ENCODE assay signal across 8 mouse cellular contexts in genomic region chr13:96431595-96432156, GRCm38 (mm10). TPM values are rescaled to one million over a fixed set of nuclear protein-coding genes. Genes with fewer than 3 reads are reported as not detected.
DNase-seq lines count a peak whose midpoint lies in the region; ATAC-seq and TF ChIP-seq lines count a peak whose summit lies in the region.

No protein-coding gene starts in this region.

- peak; percentile 75; the same call in 1 of the 2 replicates for ATAC-seq in embryonic facial prominence, embryonic 15.5 days (ENCODE audit: insufficient number of reproducible peaks, low FRiP score, low TSS enrichment, low read depth)
- ATAC-seq in limb, embryonic 13.5 days (ENCODE audit: low FRiP score, low read depth), result peak; percentile 67; the same call in 1 of the 2 replicates
- ATAC-seq in midbrain, postnatal 0 days (ENCODE audit: low FRiP score), result peak; percentile 75

- no peaks in the 10 kb centered on the region for H3K27me3 ChIP-seq in embryonic facial prominence, embryonic 15.5 days
- no peaks in the 10 kb centered on the region for H3K27me3 ChIP-seq in limb, embryonic 13.5 days
- no peaks in the 10 kb centered on the region for H3K27me3 ChIP-seq in midbrain, postnatal 0 days (ENCODE audit: insufficient read depth, low read length)

- TF ChIP-seq CTCF in midbrain, postnatal 0 days (IDR thresholded peaks at IDR 0.05), result peak; percentile 97

- peak; percentile 89 for DNase-seq in 416B (ENCODE audit: low read depth)
- DNase-seq in adrenal gland, postnatal 4 days (ENCODE audit: low spot score in 2 of 2), result peak; percentile 77 to 80
- DNase-seq in heart, adult 9 months (ENCODE audit: low spot score in 2 of 2), result peak; percentile 61 to 79
- DNase-seq in kidney, adult 9 months, result peak; percentile 94
- peak; percentile 93 for DNase-seq in midbrain, postnatal 0 days (ENCODE audit: low spot score)
- DNase-seq in spleen, postnatal 10 days (ENCODE audit: low spot score in 2 of 2), result peak; percentile 64 to 90

- no peaks in the 10 kb centered on the region for H3K9me3 ChIP-seq in embryonic facial prominence, embryonic 15.5 days (replicated peaks)
- no peaks in the 10 kb centered on the region for H3K9me3 ChIP-seq in limb, embryonic 13.5 days
- H3K9me3 ChIP-seq in midbrain, postnatal 0 days (ENCODE audit: low read length), result no peaks in the 10 kb centered on the region

- 34% methylated on average over 12 of the region's 12 CpGs for WGBS in embryonic facial prominence, embryonic 15.5 days
- WGBS in limb, embryonic 13.5 days, result 39% methylated on average over 12 of the region's 12 CpGs
- 35% methylated on average over 12 of the region's 12 CpGs for WGBS in midbrain, postnatal 0 days

- H3K4me1 ChIP-seq in embryonic facial prominence, embryonic 15.5 days, result peaks cover 24% of the 10 kb centered on the region
- H3K4me1 ChIP-seq in limb, embryonic 13.5 days, result peaks cover 18% of the 10 kb centered on the region
- H3K4me1 ChIP-seq in midbrain, postnatal 0 days (ENCODE audit: insufficient read depth, low read length), result no peaks in the 10 kb centered on the region

- no peaks in the 10 kb centered on the region for H3K36me3 ChIP-seq in embryonic facial prominence, embryonic 15.5 days
- H3K36me3 ChIP-seq in limb, embryonic 13.5 days, result no peaks in the 10 kb centered on the region
- H3K36me3 ChIP-seq in midbrain, postnatal 0 days (ENCODE audit: insufficient read depth, low read length), result no peaks in the 10 kb centered on the region

- H3K4me2 ChIP-seq in embryonic facial prominence, embryonic 15.5 days (replicated peaks), result no peak overlapping the region
- H3K4me2 ChIP-seq in limb, embryonic 13.5 days (replicated peaks), result 0 out of 2 replicates have a peak overlapping the region, but pooled peaks have one; percentile 30
- H3K4me2 ChIP-seq in midbrain, postnatal 0 days (ENCODE audit: low read depth, low read length, poor library complexity, severe bottlenecking), result no peak overlapping the region

- H3K9ac ChIP-seq in embryonic facial prominence, embryonic 15.5 days, result no peak overlapping the region
- no peak overlapping the region for H3K9ac ChIP-seq in limb, embryonic 13.5 days
- no peak overlapping the region for H3K9ac ChIP-seq in midbrain, postnatal 0 days (replicated peaks; ENCODE audit: low read length, poor library complexity, severe bottlenecking)

- no peak overlapping the region for H3K27ac ChIP-seq in embryonic facial prominence, embryonic 15.5 days (replicated peaks)
- H3K27ac ChIP-seq in limb, embryonic 13.5 days, result no peak overlapping the region
- H3K27ac ChIP-seq in midbrain, postnatal 0 days (ENCODE audit: low read depth, low read length), result no peak overlapping the region

- H3K4me3 ChIP-seq in embryonic facial prominence, embryonic 15.5 days (replicated peaks), result no peak overlapping the region
- H3K4me3 ChIP-seq in limb, embryonic 13.5 days, result no peak overlapping the region
- H3K4me3 ChIP-seq in midbrain, postnatal 0 days (ENCODE audit: low read depth, low read length), result no peak overlapping the region

RNA-seq across cellular contexts. Expression of gene Ankdd1b, which starts 39.3 kb away (rescaled TPM):
- total RNA-seq in adrenal gland, postnatal 4 days (2021), result 1 to 10 TPM; 2.5 to 4.0 TPM
- polyA plus RNA-seq in embryonic facial prominence, embryonic 15.5 days (2015; fragmentation: Nextera tagmentation; extraction: Ambion mirVana), result 0.12 and 0.26 TPM in 2 replicates
- 0.46 TPM in 1 of 2 replicates, not detected in the other for polyA plus RNA-seq in limb, embryonic 13.5 days (2015; fragmentation: Nextera tagmentation; extraction: Ambion mirVana)
- total RNA-seq in midbrain, postnatal 0 days (2014; rRNA removed), result 0.22 TPM in 1 of 2 replicates, not detected in the other
- not detected in 2 replicates for polyA plus RNA-seq in midbrain, postnatal 0 days (2015; fragmentation: Nextera tagmentation; extraction: Ambion mirVana)

RNA-seq across cellular contexts. Expression of gene Poc5, which starts 43.6 kb away (rescaled TPM):
- total RNA-seq in adrenal gland, postnatal 4 days (2021), result 10 to 100 TPM; 22.9 to 23.5 TPM
- 14.3 and 20.6 TPM in 2 replicates for polyA plus RNA-seq in embryonic facial prominence, embryonic 15.5 days (2015; fragmentation: Nextera tagmentation; extraction: Ambion mirVana)
- polyA plus RNA-seq in limb, embryonic 13.5 days (2015; fragmentation: Nextera tagmentation; extraction: Ambion mirVana), result 13.8 and 16.5 TPM in 2 replicates
- total RNA-seq in midbrain, postnatal 0 days (2014; rRNA removed), result 24.0 and 27.7 TPM in 2 replicates
- 15.7 and 16.3 TPM in 2 replicates for polyA plus RNA-seq in midbrain, postnatal 0 days (2015; fragmentation: Nextera tagmentation; extraction: Ambion mirVana)

RNA-seq across cellular contexts. Expression of gene Gm17622, which starts 58.9 kb away (rescaled TPM):
- total RNA-seq in adrenal gland, postnatal 4 days (2021), result not detected
- polyA plus RNA-seq in embryonic facial prominence, embryonic 15.5 days (2015; fragmentation: Nextera tagmentation; extraction: Ambion mirVana), result not detected in 2 replicates
- not detected in 2 replicates for polyA plus RNA-seq in limb, embryonic 13.5 days (2015; fragmentation: Nextera tagmentation; extraction: Ambion mirVana)
- not detected in 2 replicates for total RNA-seq in midbrain, postnatal 0 days (2014; rRNA removed)
- polyA plus RNA-seq in midbrain, postnatal 0 days (2015; fragmentation: Nextera tagmentation; extraction: Ambion mirVana), result not detected in 2 replicates
